Mouse (Mus musculus): ENCODE measurements around the gene Fmnl3.

DNA sequence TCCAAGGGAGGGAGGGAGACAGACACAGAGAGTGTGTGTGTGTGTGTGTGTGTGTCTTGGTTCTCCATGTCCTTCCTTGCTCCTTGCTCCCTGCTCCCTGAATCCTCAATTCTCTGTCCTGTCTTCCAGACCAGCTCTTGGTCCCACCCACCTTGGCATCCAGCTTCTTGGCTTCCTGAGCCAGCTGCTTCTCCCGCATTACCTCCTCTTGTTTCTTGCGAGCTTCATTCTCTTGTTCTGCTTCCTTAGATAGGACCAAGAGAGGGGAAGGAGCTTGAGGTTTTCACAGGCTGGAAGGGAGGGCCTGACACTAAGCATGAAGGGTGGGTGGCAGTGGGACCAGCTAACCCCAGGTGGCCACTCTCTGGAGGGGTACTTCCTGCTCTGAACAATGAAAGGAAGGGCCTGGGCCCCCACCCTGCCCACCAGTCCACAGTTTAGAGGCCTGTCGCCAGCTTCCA, 50.8 kb downstream of the Fmnl3 start:
- no peak for TF ChIP-seq CTCF (IDR thresholded peaks at IDR 0.05; ENCODE audit: insufficient read depth, low read depth, low read length)
- TF ChIP-seq POLR2A (IDR thresholded peaks at IDR 0.05; ENCODE audit: insufficient read depth, low read depth, low read length): no peak
